Mouse (Mus musculus): ENCODE results near the gene Irak1bp1.

The Irak1bp1 gene

DNA sequence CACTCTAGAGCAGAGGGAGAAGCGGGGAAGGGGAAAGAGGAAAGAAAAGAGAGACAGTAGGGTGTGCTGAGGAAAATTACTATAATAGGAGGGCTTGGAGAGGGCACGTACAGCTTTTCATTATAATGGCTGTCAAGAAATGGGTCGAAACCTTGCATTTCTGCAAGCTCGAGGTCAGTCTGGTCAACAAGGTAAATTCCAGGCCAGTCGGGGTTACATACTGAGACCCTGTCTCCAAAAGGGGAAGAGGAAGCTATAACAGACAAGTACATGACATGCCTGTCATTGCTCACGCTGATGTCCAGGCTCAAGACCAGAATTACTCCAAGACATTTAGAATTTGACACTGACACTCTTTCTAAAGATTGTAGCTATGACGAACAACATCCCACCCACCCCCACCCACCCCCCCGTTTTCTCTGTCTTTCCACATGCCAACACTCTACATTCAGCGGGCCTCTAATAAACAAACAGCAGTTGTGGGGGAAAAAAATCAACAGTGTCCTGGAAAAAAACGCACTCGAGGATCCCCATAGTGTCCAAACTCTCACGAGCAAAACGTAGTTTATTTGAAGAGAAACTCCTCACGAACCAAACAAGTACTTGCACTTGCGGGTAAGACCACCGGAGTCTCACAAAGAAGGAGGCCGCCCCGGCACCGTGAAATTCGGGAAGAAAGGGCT is at the start of gene Irak1bp1:
Gene Irak1bp1, plus strand, starts transcription at position 534 of the 683 bp plus-strand sequence.
- in situ Hi-C loops (cut with MboI) = no loop called here

DNA sequence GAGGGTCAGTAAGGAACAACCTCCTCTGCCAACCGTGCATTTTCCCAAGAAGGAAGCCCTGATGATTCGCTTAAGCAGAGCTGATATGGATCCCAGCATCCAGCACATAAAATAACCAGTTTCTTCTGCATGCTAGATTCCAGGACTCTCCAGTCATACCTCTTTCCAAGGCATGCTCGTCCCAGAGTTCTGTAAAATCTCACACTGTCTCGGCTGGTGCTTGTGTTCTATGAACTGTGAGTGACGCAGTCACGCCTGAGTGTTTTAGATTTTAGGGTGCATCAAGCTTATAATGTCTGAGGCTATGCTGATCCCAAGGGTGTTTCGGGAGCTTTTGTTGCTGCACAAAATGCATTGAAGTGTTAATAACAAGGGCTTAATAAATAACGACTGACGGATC is 41.0 kb upstream of the Irak1bp1 start:
- in situ Hi-C loops (cut with MboI) = no loop called here

DNA sequence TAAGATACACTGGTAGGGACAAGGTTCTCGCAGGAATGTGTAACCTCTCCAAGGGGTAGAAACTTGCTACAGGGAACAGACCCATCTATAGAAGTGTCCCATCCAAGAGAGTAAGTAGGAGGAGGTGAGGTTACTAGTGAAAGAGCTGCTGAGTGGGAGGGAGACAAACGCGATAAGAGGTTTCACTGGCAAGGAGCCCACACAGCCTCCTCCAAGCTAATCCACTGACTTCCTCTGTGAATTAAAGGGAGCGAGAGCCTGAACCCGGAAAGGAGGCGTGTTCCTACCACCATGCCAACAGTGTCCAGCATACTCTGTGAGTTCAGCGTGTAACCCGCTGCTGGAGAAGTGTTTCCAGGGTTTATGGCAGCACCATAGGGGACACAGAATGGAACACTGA is 29.0 kb upstream of the Irak1bp1 start:
- in situ Hi-C loops (cut with MboI) = no loop called here

DNA sequence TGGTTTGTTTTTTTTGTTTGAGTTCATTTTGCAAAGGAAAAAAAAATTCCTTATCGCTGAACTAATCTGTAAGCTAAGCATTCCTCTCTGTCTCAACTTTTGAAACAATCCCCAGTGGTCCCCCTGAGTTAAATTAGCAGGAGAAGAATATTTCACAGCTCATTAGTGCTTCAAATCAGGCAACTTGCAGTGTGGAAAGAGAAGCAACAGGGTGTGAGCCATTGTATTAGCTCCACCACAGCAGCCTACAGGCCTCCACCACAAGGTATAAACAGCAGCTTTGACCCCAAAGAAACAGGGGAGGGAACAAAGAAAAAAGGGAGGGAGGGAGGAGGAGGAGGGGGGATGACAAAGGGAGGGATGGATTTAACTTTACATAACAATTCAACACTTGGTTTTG is 22.2 kb upstream of the Irak1bp1 start:
- in situ Hi-C loops (cut with MboI) = no loop called here

DNA sequence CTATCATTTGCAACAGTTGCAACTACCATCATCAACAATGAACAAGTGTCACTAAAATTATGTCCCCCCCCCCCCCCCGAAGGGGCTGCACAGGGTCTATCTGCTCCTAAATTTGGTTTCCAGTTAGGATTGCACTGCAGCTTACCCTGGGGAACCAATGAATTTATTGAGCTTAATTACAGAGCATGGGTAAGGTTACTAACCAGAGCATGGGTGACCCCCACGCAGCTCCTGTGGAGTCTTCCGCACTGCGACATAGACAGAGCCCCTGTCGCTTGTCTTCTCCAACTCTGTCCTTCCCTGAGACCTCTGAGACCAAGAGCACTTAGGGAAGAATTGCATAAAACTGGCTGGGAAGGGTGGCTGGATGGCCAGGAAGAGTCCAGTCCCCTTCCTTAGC is 21.7 kb upstream of the Irak1bp1 start:
- in situ Hi-C loops (cut with MboI) = no loop called here

DNA sequence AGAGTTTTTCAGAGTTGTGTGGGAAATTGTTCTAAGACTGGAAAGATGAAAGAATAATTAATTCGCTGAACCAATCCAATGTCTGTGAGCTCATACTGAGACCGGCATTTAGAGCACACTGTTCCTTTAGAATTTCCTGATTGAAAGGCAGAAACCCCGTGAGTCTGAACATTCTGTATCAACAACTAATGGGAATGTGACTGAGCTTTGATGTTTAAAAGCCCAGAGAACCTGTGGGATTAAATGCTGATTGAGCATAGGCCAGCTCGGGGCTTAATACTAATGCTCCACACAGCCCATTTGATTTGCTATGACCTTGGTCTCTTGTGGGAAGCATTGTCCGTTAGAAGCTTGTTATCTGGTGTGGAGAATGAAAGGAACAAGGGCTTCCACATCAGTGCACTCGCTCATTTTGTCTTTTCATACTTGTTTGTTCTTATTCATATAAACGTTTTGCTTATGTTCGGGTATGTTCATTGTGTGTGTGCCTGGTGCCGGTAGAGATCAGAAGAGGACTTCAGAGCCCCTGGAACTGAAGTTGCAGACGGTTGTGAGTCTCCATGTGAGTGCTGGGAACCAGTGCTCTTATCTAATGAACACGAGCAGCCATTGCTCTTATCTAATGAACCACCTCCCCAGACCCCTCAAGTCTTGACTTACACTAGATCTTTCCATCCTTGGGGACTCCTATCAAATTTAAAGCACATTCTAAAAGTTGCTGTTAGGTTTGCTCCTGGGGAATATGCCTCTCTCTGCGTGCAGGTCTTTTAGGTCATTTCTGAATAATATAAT is 17.0 kb upstream of the Irak1bp1 start:
- in situ Hi-C loops (cut with MboI) = no loop called here

DNA sequence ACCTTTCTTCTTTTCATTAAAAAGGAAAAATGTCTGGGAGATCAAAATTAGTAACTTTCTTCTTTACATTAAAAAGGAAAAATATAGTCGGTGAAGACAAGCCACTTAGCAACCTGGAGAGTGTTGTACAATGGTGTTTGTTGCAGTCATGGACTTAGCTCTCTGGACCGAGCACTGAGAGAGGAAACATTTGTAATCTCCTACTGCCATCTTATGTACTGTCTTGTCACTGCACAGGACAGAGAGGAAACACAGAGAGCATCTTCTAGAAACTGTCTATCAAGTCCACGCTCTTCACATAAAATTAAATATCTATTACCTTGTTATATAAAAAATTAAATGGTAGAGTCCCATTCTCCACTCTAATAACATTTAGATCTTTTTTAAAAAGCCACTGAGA is 14.8 kb upstream of the Irak1bp1 start:
- in situ Hi-C loops (cut with MboI) = no loop called here

DNA sequence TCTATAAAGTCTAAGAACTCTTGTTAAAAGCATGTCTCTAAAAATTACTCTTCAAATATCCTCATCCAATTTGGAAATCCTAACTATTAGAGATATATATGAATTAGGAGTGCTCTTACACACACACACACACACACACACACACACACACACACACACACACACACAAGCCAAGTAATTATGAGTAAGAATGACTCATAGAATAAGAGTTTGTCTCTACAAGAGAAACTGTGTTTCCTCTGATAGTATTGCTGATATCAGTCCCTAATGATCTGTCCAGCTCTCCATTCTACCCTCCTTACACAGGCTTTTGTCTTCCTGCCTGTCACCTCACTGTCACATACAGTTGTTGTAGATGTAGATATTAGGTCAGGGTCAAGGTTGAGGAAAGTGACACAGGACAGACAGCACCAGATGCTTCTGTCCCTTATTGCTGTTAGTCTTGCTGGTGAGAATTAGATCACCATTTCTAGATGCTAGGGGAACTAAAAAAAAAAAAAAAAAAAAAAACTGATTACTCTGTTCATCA is 14.0 kb upstream of the Irak1bp1 start:
- in situ Hi-C loops (cut with MboI) = no loop called here

DNA sequence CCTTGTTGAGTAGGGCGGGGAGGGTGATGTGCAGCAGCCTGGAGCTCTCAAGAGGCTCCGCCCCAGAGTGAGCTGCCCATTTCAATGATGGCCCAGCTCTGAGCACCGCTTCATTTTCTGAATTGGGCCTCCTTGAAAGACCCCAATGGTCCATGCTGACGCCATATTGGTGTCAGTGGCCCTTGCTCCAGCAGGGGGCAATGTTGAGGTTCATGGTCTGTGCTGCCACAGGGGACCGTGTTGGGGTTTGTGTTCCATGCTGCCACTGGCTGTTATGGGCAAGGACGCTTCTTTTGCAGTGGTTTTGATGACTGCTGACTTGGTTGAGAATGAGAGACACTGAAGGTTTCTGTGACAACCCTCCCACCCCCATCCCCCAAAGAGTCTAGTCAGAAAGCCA is 2.9 kb upstream of the Irak1bp1 start:
- in situ Hi-C loops (cut with MboI) = no loop called here

DNA sequence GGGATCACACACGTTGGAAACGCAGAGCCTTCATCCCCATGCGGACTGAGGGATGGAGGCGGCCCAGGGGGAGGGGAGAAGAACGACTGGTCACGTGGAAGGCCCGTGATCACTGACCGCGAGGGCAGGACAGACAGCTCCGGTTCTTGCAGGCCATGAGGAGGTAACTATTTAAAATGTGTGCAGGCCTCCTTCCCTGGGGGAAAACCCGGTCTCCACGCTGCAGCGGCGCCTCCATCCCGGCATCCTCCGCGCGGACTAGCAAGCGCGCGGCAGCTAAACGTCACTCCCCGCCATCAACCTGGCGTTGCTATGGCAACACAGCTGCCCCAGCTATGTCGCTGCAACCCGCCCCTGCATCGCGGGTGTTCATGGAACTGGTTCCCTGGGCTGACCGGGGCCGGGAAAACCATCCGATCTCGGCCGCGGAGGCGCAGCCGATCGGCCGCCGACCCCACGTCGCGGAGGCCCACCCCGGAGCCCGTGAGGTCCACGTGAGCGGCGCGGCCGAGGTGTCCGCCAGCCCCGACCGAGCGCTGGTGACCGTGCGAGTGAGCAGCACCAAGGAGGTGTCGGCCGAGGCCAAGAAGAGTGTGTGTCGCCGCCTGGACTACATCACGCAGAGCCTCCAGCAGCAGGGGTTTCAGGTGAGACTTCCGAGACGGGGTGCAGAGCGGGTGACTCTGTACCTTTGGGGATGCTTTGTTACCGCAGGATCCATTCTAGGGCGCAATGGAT is 522 bp downstream of the Irak1bp1 start:
- in situ Hi-C loops (cut with MboI) = no loop called here

DNA sequence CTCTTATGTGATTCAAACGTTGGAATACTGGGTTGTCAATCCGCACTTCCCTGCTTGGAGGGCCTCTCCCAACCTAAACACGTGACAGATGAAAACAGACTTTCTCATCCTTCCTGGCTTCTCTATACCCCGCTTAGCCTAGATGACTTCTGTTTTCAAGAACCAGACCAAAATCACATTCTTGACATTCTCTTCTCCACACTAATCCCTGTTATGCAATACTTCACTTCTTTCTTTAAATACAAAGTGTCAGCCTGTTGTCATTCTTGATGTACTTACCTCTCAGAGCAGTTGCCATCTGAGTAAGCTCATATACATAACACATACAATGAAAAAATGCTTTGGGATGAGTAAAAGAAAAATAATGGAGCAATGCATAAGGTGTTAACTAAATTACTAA is 2.6 kb downstream of the Irak1bp1 start:
- in situ Hi-C loops (cut with MboI) = no loop called here

DNA sequence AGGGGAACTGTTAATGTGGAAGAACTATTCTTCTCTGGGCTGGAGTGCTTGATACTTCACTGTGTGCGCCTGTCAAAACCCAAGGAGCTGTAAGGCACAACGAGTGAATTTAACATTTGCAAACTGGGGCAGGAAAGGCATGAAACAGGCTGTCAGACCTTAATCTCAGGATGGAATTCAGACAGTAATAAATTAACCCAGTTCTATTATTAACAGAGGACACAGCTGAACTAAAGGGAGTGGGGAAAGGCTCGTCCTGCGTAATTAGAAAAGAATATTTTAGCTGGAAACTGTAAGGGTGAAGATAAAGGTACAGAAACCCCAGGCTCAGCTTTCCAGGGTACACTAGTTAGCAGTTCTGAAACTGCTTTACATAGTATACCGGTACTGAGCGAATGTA is 6.6 kb downstream of the Irak1bp1 start:
- in situ Hi-C loops (cut with MboI) = no loop called here

DNA sequence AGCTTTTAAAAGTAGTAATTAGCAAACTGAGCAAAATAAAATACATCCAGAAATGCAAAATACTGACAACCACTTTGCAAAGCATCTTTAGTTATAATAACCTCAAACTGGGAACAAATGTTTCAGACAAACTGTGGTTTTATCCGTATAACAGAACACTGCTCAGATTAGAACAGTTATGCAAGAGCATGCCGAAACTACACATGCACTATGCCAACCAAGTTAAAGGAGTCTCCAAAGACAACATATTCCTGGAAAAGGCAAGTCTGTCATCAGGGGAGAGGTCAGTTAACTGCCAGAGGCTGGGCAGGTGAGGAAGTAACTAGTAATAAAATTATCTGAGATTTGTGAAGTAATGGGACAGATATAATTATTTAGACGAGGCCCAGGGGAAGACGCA is 13.3 kb downstream of the Irak1bp1 start:
- in situ Hi-C loops (cut with MboI) = no loop called here

DNA sequence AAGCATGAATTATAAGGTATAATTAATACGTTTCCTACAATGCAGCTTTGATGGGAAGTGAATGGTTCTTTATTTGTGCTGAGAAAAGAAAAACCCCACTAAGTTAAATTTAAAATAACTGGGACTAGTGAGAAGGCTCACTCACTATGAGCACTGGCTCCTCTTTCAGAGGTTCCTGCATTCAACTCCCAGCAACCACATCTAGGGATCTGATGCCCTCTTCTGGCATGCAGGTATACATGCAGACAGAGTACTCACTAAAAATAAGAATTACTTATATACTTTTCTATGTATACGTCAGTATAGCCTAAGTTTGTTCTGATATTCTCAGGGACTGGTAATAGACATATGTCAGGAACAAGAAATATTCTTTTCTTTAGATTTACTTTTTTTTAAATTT is 24.7 kb downstream of the Irak1bp1 start:
- in situ Hi-C loops (cut with MboI) = no loop called here

DNA sequence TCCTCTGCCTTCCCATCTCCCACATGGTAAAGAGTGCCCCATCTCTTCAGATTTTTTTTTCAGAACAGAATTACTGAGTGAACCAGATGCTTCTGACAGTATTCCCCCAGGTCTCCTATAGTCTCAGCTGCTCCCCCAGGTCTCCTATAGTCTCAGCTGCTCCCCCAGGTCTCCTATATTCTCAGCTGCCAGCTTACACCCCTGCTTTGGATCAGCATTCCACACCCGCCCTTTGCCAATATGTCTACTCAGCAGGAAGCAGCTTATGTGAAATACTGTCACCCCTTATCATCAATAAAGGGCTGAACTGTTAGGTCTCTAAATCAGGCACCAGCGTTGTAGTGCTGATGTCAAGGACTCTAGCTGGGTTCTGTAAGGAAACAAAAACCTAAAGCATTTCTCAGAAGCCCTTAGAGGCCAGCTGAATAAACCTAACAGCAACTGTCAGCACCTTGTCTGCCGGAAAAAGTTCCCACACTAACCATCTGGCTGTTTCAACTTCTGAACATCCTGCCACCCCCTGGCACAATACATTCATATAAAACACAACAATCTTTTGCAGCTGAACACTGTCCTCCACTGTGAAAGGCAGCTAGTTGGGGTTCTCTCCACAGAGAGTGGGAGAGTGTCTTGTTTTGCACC is 25.8 kb downstream of the Irak1bp1 start:
- in situ Hi-C loops (cut with MboI) = no loop called here

DNA sequence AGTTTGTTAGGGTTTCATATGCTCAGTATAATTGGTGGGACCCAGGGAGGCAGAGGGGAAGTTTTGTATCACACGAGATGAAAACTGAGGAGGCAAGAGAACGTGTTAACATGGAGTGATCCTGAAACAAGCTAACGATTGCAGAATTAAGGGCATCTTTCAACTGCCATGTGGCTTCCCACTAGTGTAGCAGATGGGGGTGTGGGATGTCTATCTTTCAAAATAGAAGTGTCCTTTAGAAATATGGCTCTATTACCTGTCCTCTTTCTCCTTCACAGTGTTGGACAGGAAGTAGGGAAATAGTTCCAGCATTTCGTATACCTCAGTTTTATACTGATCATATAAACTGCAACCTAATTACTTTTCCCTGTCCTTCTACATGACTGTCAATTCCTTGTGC is 26.9 kb downstream of the Irak1bp1 start:
- in situ Hi-C loops (cut with MboI) = no loop called here

DNA sequence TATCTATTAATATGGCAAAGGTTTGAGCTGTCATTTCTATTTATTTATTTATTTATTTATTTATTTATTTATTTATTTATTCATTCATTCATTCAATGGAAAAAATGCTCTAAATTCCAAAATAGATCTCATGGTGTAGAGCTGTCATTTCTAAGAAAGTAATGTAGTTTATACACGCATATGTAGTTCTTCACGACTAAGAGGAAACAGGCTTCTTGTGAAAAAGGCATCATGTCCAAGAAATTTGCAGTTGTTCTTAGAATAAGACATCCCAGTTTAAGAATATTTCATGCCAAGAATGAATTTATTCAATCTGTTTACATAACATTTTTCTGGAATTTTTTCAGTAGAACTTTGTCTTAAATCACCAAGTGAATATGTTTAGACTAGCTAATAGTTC is 31.5 kb downstream of the Irak1bp1 start:
- in situ Hi-C loops (cut with MboI) = no loop called here

DNA sequence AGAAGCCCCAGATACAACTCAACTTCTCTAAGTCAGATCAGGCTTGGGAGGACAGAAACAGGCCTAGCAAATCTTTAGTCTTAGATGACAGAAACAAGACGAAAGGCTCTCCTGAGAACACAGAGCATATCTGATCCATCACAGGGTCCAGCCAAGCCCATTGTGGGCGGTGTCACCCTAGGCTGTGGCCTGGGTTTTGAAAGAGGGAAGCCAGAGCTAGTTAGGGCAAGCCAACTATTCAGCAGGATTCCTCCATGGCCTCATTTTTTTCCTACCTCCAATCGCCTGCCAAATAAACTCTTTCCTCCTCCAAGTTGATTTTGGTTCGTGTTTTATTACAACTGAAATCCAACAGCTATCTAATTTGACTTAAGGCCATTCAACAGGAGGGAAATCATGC is 32.0 kb downstream of the Irak1bp1 start:
- in situ Hi-C loops (cut with MboI) = no loop called here

DNA sequence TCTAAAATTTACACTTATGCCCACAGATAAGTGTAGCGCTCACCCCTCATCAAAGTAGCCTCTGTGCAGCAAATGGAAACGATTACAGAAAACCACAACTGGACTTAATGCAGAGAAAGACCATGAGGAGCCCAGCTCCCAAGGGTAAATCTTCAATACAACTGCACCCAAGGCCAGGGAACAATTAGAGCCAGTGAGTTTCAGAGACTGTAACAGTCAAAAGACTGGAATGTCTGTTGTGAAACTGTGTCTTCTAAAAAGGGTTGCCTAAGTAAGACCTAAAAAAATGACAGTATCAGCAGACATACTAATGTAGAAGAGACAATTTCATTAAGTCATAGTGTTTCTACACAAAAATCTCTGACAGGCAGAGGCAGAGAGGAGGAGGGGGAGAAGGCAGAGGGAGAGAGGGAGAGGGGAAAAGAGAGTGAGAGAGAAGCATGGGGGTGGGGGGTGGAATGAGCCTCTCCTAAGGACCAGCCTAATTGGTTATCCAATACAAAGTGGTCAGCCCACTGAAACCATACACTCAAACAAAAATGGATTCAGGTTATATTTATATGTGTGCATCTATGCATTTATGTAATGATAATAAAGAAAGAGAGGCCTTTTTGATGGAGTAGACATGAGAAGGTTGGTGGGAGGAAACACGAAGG is 32.6 kb downstream of the Irak1bp1 start:
- in situ Hi-C loops (cut with MboI) = no loop called here

DNA sequence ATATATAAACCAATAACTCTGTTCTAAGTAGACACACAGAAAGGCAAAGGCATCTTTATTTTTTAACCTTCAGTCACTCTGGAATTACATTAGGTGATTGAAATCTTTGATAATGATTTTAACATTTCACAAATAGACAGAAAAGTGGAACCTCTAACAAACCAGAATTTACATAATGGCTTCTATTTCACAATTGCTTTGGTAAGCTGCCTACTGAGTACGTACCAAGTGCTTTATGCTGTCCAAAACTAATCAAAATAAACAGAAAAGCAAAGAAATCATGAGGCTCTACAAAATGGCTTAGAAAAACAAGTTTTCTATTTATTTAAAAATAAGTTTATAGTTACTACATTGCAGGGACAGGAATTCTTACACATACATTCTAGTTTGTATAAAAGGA is 36.8 kb downstream of the Irak1bp1 start:
- in situ Hi-C loops (cut with MboI) = no loop called here

DNA sequence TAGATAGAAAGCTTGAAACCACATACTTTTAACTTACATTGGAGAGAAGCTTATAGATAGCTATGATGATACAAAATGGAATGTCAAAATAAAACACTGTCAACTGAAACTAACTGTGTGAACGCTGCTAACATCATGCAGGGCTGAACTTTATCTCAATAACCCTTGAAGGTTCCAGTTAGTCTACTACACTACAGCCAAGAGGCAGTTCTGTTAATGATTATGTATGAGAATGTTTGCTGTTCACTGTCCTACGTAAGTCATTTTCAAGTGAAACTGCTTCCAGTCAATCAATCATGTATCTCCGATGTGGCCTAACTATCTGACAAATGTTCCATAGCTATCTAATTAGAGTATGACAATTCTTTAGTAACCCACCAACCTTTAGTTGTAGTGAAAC is 38.4 kb downstream of the Irak1bp1 start:
- in situ Hi-C loops (cut with MboI) = no loop called here

DNA sequence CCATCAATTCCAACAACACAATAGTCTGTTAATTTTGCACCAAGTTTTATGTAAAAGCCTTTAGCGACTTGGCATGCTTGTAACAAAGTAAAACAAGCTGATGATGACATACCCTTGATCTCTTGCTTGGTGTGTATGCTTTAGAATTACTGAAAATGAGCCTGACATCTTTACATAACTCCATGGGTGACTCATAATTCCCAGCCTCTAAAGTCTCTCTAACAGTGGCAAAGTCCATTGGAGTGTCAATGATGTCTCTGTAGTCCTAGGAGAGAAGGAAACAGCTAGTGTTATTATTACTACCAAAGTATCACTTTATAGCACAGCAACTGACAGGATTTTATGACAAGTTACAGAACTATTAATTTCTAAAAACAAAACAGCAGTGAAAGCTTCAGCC is 47.7 kb downstream of the Irak1bp1 start:
- in situ Hi-C loops (cut with MboI) = no loop called here
